Mouse (Mus musculus): Measurements from ENCODE around the gene Vmn2r86. TPM values are rescaled to one million over a fixed set of nuclear protein-coding genes. Genes with fewer than 3 reads are reported as not detected.

Gene Vmn2r86
- total RNA-seq (2023): not detected

GRCm38 (mm10) chr10:130455950-130456349, at the start of gene Vmn2r86:
Vmn2r86 (minus strand) TSS chr10:130456050.

GRCm38 (mm10) chr10:130497296-130497695, 41.4 kb upstream of the Vmn2r86 start, which contains the start of gene Vmn2r87:
Vmn2r87 (minus strand) TSS chr10:130497396.

GRCm38 (mm10) chr10:130429603-130430002, 26.2 kb downstream of the Vmn2r86 start, which contains the start of gene Vmn2r85:
Vmn2r85 (minus strand) TSS chr10:130429703.

DNA sequence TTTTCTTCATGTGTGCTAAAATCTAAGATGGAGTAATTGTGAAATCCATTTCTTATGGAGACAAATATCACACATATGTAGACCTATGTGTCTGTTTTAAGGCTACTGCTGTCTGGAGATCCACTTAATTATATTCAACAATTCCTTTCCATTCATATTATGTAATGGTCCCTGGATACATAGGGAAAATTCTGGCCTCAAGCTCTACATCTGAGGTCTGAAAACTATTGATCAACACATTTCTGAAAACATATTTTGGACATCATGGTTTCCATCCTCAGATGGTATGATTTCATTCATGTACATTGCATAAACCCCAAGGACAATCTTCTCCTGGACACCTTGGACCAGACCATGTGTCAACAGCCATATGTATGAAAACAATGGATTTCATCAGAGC, 61.6 kb downstream of the Vmn2r86 start, which contains the start of gene Vmn2r84:
Vmn2r84 (minus strand) TSS at position 101 of the 400 bp plus-strand sequence.

Other genes starting within 250 kb of the Vmn2r86 start
- gene Olfr827, start 241.6 kb downstream of the Vmn2r86 start, total RNA-seq (2023): not detected
- not detected for gene Neurod4, start 175.8 kb downstream of the Vmn2r86 start, total RNA-seq (2023)
- 1 to 10 TPM; 1.0 to 1.7 TPM for gene Tespa1, start 133.2 kb downstream of the Vmn2r86 start, total RNA-seq (2023)
- not detected for gene Vmn2r84, start 61.7 kb downstream of the Vmn2r86 start, total RNA-seq (2023)
- gene Vmn2r85, start 26.3 kb downstream of the Vmn2r86 start, total RNA-seq (2023): not detected
- gene Vmn2r87, start 41.3 kb upstream of the Vmn2r86 start, total RNA-seq (2023): not detected

Data from monocyte, adult 59 days (primary cell).